Comparison of ENCODE assay signal across 9 mouse cellular contexts in genomic region chr17:23737493-23738445, GRCm38 (mm10). TPM values are rescaled to one million over a fixed set of nuclear protein-coding genes. Genes with fewer than 3 reads are reported as not detected.
DNase-seq lines count a peak whose midpoint lies in the region; ATAC-seq and TF ChIP-seq lines count a peak whose summit lies in the region.
"Had no signal": no experiment of that assay in that cellular context is flagged by ENCODE, and none has a peak within 500 bp of the region (broad histone marks: within the 10 kb centered on the region; RNA-seq: fewer than 3 reads in every experiment).

No protein-coding gene starts in this region.

- H3K27ac ChIP-seq in embryonic fibroblast, embryonic 13.5 days (ENCODE audit: insufficient read depth, low read length) = no peak overlapping the region
- H3K27ac ChIP-seq in midbrain, embryonic 11.5 days (ENCODE audit: low read depth, low read length) = no peak overlapping the region
- H3K27ac ChIP-seq: embryonic facial prominence, embryonic 12.5 days had no signal

- H3K27me3 ChIP-seq in midbrain, embryonic 11.5 days (ENCODE audit: control insufficient read depth, insufficient read depth, low read length) = peaks cover 24% of the 10 kb centered on the region

- DNase-seq in heart, adult 11 months = peak; percentile 93
- DNase-seq in heart, adult 9 months (ENCODE audit: low spot score in 2 of 2) = no peak
- DNase-seq in A20 (ENCODE audit: low read depth, low spot score) = peak; percentile 24
- DNase-seq in midbrain, embryonic 11.5 days (ENCODE audit: low spot score, missing footprints) = peak; percentile 78
- DNase-seq in embryo, embryonic 11 days = no peak
- no peak for DNase-seq in adrenal gland, adult (ENCODE audit: inconsistent age in 2 of 2, low spot score in 1 of 2)
- DNase-seq in right cerebral cortex, adult 2 months (ENCODE audit: low spot score in 2 of 2) = no peak

- ATAC-seq in midbrain, embryonic 11.5 days (ENCODE audit: low FRiP score) = no peak

- H3K9ac ChIP-seq in midbrain, embryonic 11.5 days (ENCODE audit: low read length) = no peak overlapping the region
- H3K9ac ChIP-seq: embryonic facial prominence, embryonic 12.5 days had no signal

- no peak overlapping the region for H3K4me3 ChIP-seq in embryonic fibroblast, embryonic 13.5 days (ENCODE audit: insufficient read depth, low read length)
- 0 out of 2 replicates have a peak overlapping the region, but pooled peaks have one; percentile 66 for H3K4me3 ChIP-seq in midbrain, embryonic 11.5 days (ENCODE audit: low read depth, low read length)

- H3K4me1 ChIP-seq in embryonic fibroblast, embryonic 13.5 days (ENCODE audit: control insufficient read depth, insufficient read depth, low read length) = no peaks in the 10 kb centered on the region
- H3K4me1 ChIP-seq in midbrain, embryonic 11.5 days (ENCODE audit: control insufficient read depth, insufficient read depth, low read length) = peaks cover 8% of the 10 kb centered on the region

- no peak overlapping the region; the same call in 1 of the 2 replicates for H3K4me2 ChIP-seq in midbrain, embryonic 11.5 days

- H3K36me3 ChIP-seq in midbrain, embryonic 11.5 days (ENCODE audit: control insufficient read depth, insufficient read depth, low read length) = no peaks in the 10 kb centered on the region; the same call in 1 of the 2 replicates

- 67% methylated on average over 15 of the region's 15 CpGs for WGBS in midbrain, embryonic 11.5 days

- H3K9me3 ChIP-seq in midbrain, embryonic 11.5 days (ENCODE audit: control insufficient read depth, low read length) = no peaks in the 10 kb centered on the region
- H3K9me3 ChIP-seq: embryonic facial prominence, embryonic 12.5 days had no signal

- peak; percentile 27; the same call in 1 of the 2 replicates for TF ChIP-seq CTCF in embryonic fibroblast, embryonic 13.5 days (IDR thresholded peaks at IDR 0.05; ENCODE audit: borderline replicate concordance, insufficient read depth, low read length)

- no peak for TF ChIP-seq POLR2A in embryonic fibroblast, embryonic 13.5 days (IDR thresholded peaks at IDR 0.05; ENCODE audit: low read depth, low read length)

RNA-seq across cellular contexts. Expression of gene Paqr4, which starts 2.9 kb away (rescaled TPM):
- 5.1 and 6.3 TPM in 2 replicates for polyA plus RNA-seq in embryonic fibroblast, embryonic 13.5 days (2011; ENCODE audit: insufficient read length, low read depth, missing spikeins)
- polyA plus RNA-seq in midbrain, embryonic 11.5 days (2014; fragmentation: Nextera tagmentation; extraction: Ambion mirVana) = 29.5 and 30.2 TPM in 2 replicates

RNA-seq across cellular contexts. Expression of gene Kremen2, which starts 7.9 kb away (rescaled TPM):
- not detected in 2 replicates for polyA plus RNA-seq in embryonic fibroblast, embryonic 13.5 days (2011; ENCODE audit: insufficient read length, low read depth, missing spikeins)
- polyA plus RNA-seq in midbrain, embryonic 11.5 days (2014; fragmentation: Nextera tagmentation; extraction: Ambion mirVana) = 0.58 and 0.63 TPM in 2 replicates

RNA-seq across cellular contexts. Expression of gene Pkmyt1, which starts 11.6 kb away (rescaled TPM):
- polyA plus RNA-seq in embryonic fibroblast, embryonic 13.5 days (2011; ENCODE audit: insufficient read length, low read depth, missing spikeins) = 9.2 and 10.9 TPM in 2 replicates
- polyA plus RNA-seq in midbrain, embryonic 11.5 days (2014; fragmentation: Nextera tagmentation; extraction: Ambion mirVana) = 29.3 and 33.7 TPM in 2 replicates

RNA-seq across cellular contexts. Expression of gene 1520401A03Rik, which starts 15.2 kb away (rescaled TPM):
- polyA plus RNA-seq in embryonic fibroblast, embryonic 13.5 days (2011; ENCODE audit: insufficient read length, low read depth, missing spikeins) = not detected in 2 replicates
- not detected in 2 replicates for polyA plus RNA-seq in midbrain, embryonic 11.5 days (2014; fragmentation: Nextera tagmentation; extraction: Ambion mirVana)

RNA-seq across cellular contexts. Expression of gene Flywch1, which starts 33.6 kb away (rescaled TPM):
- polyA plus RNA-seq in embryonic fibroblast, embryonic 13.5 days (2011; ENCODE audit: insufficient read length, low read depth, missing spikeins) = 29.3 and 33.0 TPM in 2 replicates
- polyA plus RNA-seq in midbrain, embryonic 11.5 days (2014; fragmentation: Nextera tagmentation; extraction: Ambion mirVana) = 125 and 142 TPM in 2 replicates

Comparison
In these comparisons a context has a peak if more than half of its experiments do, and no peak if none do; other contexts are left out.
1. DNase-seq: peak in heart, adult 11 months (single experiment), A20 (single experiment) and midbrain, embryonic 11.5 days (single experiment); none in heart, adult 9 months (0 of 2), embryo, embryonic 11 days (single experiment), adrenal gland, adult (0 of 2) and right cerebral cortex, adult 2 months (0 of 2).